Mouse (Mus musculus) heart, embryonic 16.5 days (tissue): Measurements from ENCODE around the gene Aox3. TPM values are rescaled to one million over a fixed set of nuclear protein-coding genes. Genes with fewer than 3 reads are reported as not detected.

Experiments used
- ATAC-seq: fragments of 200-750 bp; cut with Nextera tagmentation; replicated peaks from 2 replicates; pipeline ENCODE4 v1.8.0; 2017; ENCODE audit warnings: moderate number of reproducible peaks; ENCODE audit not compliant: insufficient read depth, low FRiP score; ENCODE audit errors: extremely low read depth
- H3K27ac ChIP-seq: fragments of 300-500 bp; sonication (generic); 2 replicates; pipeline ENCODE4 v1.5.1; 2014; ENCODE audit warnings: mild to moderate bottlenecking, low read length, control low read depth, moderate library complexity
- H3K27me3 ChIP-seq: fragments of 300-500 bp; sonication (generic); 2 replicates; pipeline ENCODE4 v1.6.1; 2014; ENCODE audit warnings: low read length, mixed read lengths; ENCODE audit not compliant: control insufficient read depth, insufficient read depth
- H3K36me3 ChIP-seq: fragments of 300-500 bp; sonication (generic); 2 replicates; pipeline ENCODE4 v1.6.1; 2014; ENCODE audit not compliant: control insufficient read depth, insufficient read depth
- H3K4me1 ChIP-seq: fragments of 300-500 bp; sonication (generic); 2 replicates; pipeline ENCODE4 v1.6.1; 2014; ENCODE audit warnings: low read length, mixed read lengths; ENCODE audit not compliant: control insufficient read depth, insufficient read depth
- H3K4me2 ChIP-seq: fragments of 300-500 bp; sonication (generic); 2 replicates; pipeline ENCODE4 v1.6.1; 2014; ENCODE audit warnings: low read depth, mild to moderate bottlenecking, control low read depth, low read length
- H3K4me3 ChIP-seq: fragments of 300-500 bp; sonication (generic); 2 replicates; pipeline ENCODE4 v1.5.1; 2014; ENCODE audit warnings: mild to moderate bottlenecking, control low read depth, low read length
- H3K9ac ChIP-seq: fragments of 300-500 bp; sonication (generic); 2 replicates; pipeline ENCODE4 v1.6.1; 2014; ENCODE audit warnings: low read length, control low read depth
- H3K9me3 ChIP-seq: fragments of 300-500 bp; sonication (generic); replicated peaks from 2 replicates; pipeline ENCODE4 v1.6.1; 2016; ENCODE audit warnings: low read length; ENCODE audit not compliant: control insufficient read depth
- WGBS: fragments of 180-500 bp; shearing (Covaris S2); extraction: QIAGEN DNeasy Blood & Tissue Kit; methylation state at CpG from one replicate; pipeline ENCODE4 v1.1.7; 2014; 5-methylcytosine and 5-hydroxymethylcytosine counted together
- polyA plus RNA-seq: library from polyadenylated mRNA; unstranded; fragments of >200 nt; fragmentation: Nextera tagmentation; extraction: Ambion mirVana; gene quantifications from 2 replicates; pipeline ENCODE4 v1.2.1, GENCODE M21; 2015

Gene Aox3
- polyA plus RNA-seq, 1 experiment from 2014 or later: 0.64 TPM

DNA sequence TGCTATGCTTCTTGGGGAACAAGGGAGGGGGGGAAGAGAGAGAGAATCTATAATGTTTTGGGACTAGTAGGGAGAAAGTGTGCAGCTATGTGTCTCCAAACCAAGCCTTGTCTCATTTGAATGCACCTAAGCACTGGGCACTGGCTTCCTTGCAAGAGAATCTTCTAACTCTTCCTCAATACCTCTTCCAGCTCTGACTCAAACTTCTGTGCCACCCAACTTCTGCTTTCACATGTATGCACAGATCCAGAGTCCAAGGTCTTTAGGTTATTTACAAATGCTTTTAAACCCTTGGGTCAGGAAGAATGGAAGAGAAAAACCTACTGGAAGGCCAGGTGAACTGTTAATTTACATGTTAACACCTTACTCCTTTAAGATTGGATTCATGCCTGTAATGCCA lies 511 bp downstream of the Aox3 start:
- H3K9me3 ChIP-seq: no peaks in the 10 kb centered on the region
- H3K9ac ChIP-seq: no peak overlapping the region
- no peaks in the 10 kb centered on the region for H3K27me3 ChIP-seq
- H3K4me1 ChIP-seq: no peaks in the 10 kb centered on the region; the same call in 1 of the 2 replicates
- H3K4me3 ChIP-seq: no peak overlapping the region
- no peak for ATAC-seq
- H3K27ac ChIP-seq: no peak overlapping the region
- no peak overlapping the region for H3K4me2 ChIP-seq
- H3K36me3 ChIP-seq: no peaks in the 10 kb centered on the region

- no peaks in the 10 kb centered on the region for H3K36me3 ChIP-seq
- H3K4me3 ChIP-seq: no peak overlapping the region
- no peak for ATAC-seq
- no peaks in the 10 kb centered on the region for H3K9me3 ChIP-seq
- H3K27me3 ChIP-seq: no peaks in the 10 kb centered on the region
- no peak overlapping the region for H3K9ac ChIP-seq
- WGBS: 61% methylated on average over 6 of the region's 6 CpGs
- no peak overlapping the region for H3K4me2 ChIP-seq
- H3K27ac ChIP-seq: no peak overlapping the region
- no peaks in the 10 kb centered on the region; the same call in 1 of the 2 replicates for H3K4me1 ChIP-seq
Measured at GRCm38 (mm10) chr1:58114021-58114560, 1.2 kb downstream of the Aox3 start.

GRCm38 (mm10) chr1:58114666-58115375 lies 1.9 kb downstream of the Aox3 start:
- WGBS: 66% methylated on average over 12 of the region's 12 CpGs
- Histone ChIP-seq H3K27me3 (no peaks in the 10 kb centered on the region), H3K36me3 (no peaks in the 10 kb centered on the region), H3K27ac (no peak overlapping the region), H3K9ac (no peak overlapping the region), H3K4me2 (no peak overlapping the region), H3K4me1 (no peaks in the 10 kb centered on the region; the same call in 1 of the 2 replicates), H3K9me3 (no peaks in the 10 kb centered on the region), H3K4me3 (no peak overlapping the region)
- no peak for ATAC-seq

DNA sequence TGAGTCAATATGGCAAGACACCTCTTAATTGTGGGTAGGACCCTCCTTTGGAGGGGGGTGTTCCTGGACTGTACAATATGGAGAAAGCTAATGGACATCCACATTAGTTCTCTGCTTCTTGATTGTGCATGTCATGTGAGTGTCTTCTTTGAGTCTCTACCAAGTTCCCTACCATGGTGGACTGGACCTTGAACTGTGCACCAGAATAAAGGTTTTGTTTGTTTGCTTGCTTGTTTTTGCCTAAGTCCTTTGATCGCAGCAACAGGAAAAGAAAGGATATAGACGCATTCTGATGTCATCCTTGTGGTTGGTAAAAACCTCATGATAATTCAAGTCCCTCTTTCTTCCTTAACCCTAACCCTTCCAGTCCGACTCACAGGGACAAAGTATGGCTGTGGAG lies 5.3 kb downstream of the Aox3 start:
- no peaks in the 10 kb centered on the region for H3K4me1 ChIP-seq
- H3K4me2 ChIP-seq: no peak overlapping the region
- H3K36me3 ChIP-seq: no peaks in the 10 kb centered on the region
- H3K9ac ChIP-seq: no peak overlapping the region
- H3K27ac ChIP-seq: no peak overlapping the region
- 88% methylated on average over 3 of the region's 3 CpGs for WGBS
- ATAC-seq: no peak
- H3K4me3 ChIP-seq: no peak overlapping the region
- H3K9me3 ChIP-seq: no peaks in the 10 kb centered on the region
- no peaks in the 10 kb centered on the region for H3K27me3 ChIP-seq

DNA sequence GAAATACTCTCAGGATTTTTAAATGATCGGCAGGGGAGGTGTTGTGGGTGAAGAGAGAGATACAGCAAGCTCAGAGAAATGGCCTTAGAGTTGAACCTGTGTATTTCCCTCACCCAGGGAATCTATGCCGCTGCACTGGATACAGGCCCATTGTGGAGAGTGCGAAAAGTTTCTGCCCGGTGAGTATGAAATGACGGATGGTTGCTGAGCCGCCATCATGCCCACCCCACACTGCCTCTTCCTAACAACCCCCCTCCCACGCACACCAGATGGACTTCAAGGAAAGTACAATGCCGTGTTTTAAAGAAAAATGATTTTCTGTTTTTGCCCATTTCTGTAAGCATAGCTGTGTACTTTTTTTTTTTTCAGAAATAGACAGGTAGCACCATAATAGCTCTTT lies 12.0 kb downstream of the Aox3 start:
- Histone ChIP-seq H3K9ac (no peak overlapping the region), H3K27ac (no peak overlapping the region), H3K4me2 (no peak overlapping the region), H3K27me3 (no peaks in the 10 kb centered on the region), H3K4me1 (no peaks in the 10 kb centered on the region), H3K36me3 (no peaks in the 10 kb centered on the region), H3K4me3 (no peak overlapping the region), H3K9me3 (no peaks in the 10 kb centered on the region)
- no peak for ATAC-seq
- WGBS: 82% methylated on average over 8 of the region's 8 CpGs

GRCm38 (mm10) chr1:58137891-58138290 lies 25.0 kb downstream of the Aox3 start:
- H3K4me2 ChIP-seq: no peak overlapping the region
- no peaks in the 10 kb centered on the region for H3K36me3 ChIP-seq
- ATAC-seq: no peak
- H3K9me3 ChIP-seq: peaks cover 3% of the 10 kb centered on the region
- H3K27ac ChIP-seq: no peak overlapping the region
- H3K27me3 ChIP-seq: no peaks in the 10 kb centered on the region
- H3K4me1 ChIP-seq: no peaks in the 10 kb centered on the region
- H3K9ac ChIP-seq: no peak overlapping the region
- H3K4me3 ChIP-seq: no peak overlapping the region

- Histone ChIP-seq H3K9me3 (peaks cover 3% of the 10 kb centered on the region), H3K4me2 (no peak overlapping the region), H3K27ac (no peak overlapping the region), H3K9ac (no peak overlapping the region), H3K27me3 (no peaks in the 10 kb centered on the region), H3K4me3 (no peak overlapping the region), H3K4me1 (no peaks in the 10 kb centered on the region), H3K36me3 (no peaks in the 10 kb centered on the region)
- ATAC-seq: no peak
- WGBS: 83% methylated on average over 9 of the region's 9 CpGs
Measured at GRCm38 (mm10) chr1:58138986-58139385, 26.1 kb downstream of the Aox3 start.

- H3K36me3 ChIP-seq: no peaks in the 10 kb centered on the region
- no peak for ATAC-seq
- no peak overlapping the region for H3K4me2 ChIP-seq
- no peak overlapping the region for H3K27ac ChIP-seq
- H3K4me3 ChIP-seq: no peak overlapping the region
- H3K4me1 ChIP-seq: no peaks in the 10 kb centered on the region
- WGBS: 80% methylated on average over 5 of the region's 5 CpGs
- no peaks in the 10 kb centered on the region for H3K27me3 ChIP-seq
- peaks cover 3% of the 10 kb centered on the region for H3K9me3 ChIP-seq
- H3K9ac ChIP-seq: no peak overlapping the region
Measured at GRCm38 (mm10) chr1:58140607-58141006, 27.7 kb downstream of the Aox3 start.

- no peaks in the 10 kb centered on the region for H3K4me1 ChIP-seq
- no peak overlapping the region for H3K4me3 ChIP-seq
- H3K4me2 ChIP-seq: no peak overlapping the region
- no peaks in the 10 kb centered on the region; the same call in 1 of the 2 replicates for H3K9me3 ChIP-seq
- H3K27ac ChIP-seq: no peak overlapping the region
- no peak overlapping the region for H3K9ac ChIP-seq
- no peaks in the 10 kb centered on the region for H3K27me3 ChIP-seq
- no peak for ATAC-seq
- WGBS: 54% methylated on average over 10 of the region's 10 CpGs
- H3K36me3 ChIP-seq: no peaks in the 10 kb centered on the region
Measured at GRCm38 (mm10) chr1:58144384-58145069, 31.6 kb downstream of the Aox3 start.
